Mouse (Mus musculus) lung, postnatal 0 days (tissue): ENCODE results near the gene Utp4. TPM values are rescaled to one million over a fixed set of nuclear protein-coding genes. Genes with fewer than 3 reads are reported as not detected.

Experiments used
- ATAC-seq: fragments of 200-750 bp; cut with Nextera tagmentation; 2 replicates; pipeline ENCODE4 v1.8.0; 2017; ENCODE audit warnings: moderate library complexity
- DNase-seq: peaks from one replicate; pipeline ENCODE4 v3.0.0-alpha.2; 2016; ENCODE audit warnings: low spot score
- H3K27ac ChIP-seq: fragments of 300-500 bp; sonication (generic); 2 replicates; pipeline ENCODE4 v1.5.1; 2014; ENCODE audit warnings: antibody characterized with exemption, mild to moderate bottlenecking, low read length, mixed read lengths
- H3K27me3 ChIP-seq: fragments of 300-500 bp; sonication (generic); replicated peaks from 2 replicates; pipeline ENCODE4 v1.6.1; 2014; ENCODE audit warnings: low read length, mixed read lengths; ENCODE audit not compliant: insufficient read depth
- H3K36me3 ChIP-seq: fragments of 300-500 bp; sonication (generic); 2 replicates; pipeline ENCODE4 v1.6.1; 2014; ENCODE audit warnings: low read length, mixed read lengths; ENCODE audit not compliant: insufficient read depth
- H3K4me1 ChIP-seq: fragments of 300-500 bp; sonication (generic); 2 replicates; pipeline ENCODE4 v1.6.1; 2014; ENCODE audit warnings: antibody characterized with exemption, low read depth, low read length, mixed read lengths; ENCODE audit not compliant: insufficient read depth
- H3K4me2 ChIP-seq: fragments of 300-500 bp; sonication (generic); replicated peaks from 2 replicates; pipeline ENCODE4 v1.6.1; 2014; ENCODE audit warnings: low read depth, mild to moderate bottlenecking, low read length, moderate library complexity, mixed read lengths
- H3K4me3 ChIP-seq: fragments of 300-500 bp; sonication (generic); 2 replicates; pipeline ENCODE4 v1.5.1; 2014; ENCODE audit warnings: low read depth, low read length
- H3K9ac ChIP-seq: fragments of 300-500 bp; sonication (generic); replicated peaks from 2 replicates; pipeline ENCODE4 v1.6.1; 2014; ENCODE audit warnings: low read depth, mild to moderate bottlenecking
- H3K9me3 ChIP-seq: fragments of 300-500 bp; sonication (generic); 2 replicates; pipeline ENCODE4 v1.6.1; 2016; ENCODE audit warnings: low read length, mixed read lengths
- CTCF ChIP-seq: IDR thresholded peaks from 2 replicates; pipeline ENCODE4 v1.5.1; 2016; ENCODE audit warnings: antibody characterized with exemption, mild to moderate bottlenecking
- EP300 ChIP-seq: IDR thresholded peaks from 2 replicates; pipeline ENCODE4 v1.6.1; 2016; ENCODE audit warnings: antibody characterized with exemption, mild to moderate bottlenecking, control low read depth
- WGBS: fragments of 180-500 bp; shearing (Covaris S2); extraction: QIAGEN DNeasy Blood & Tissue Kit; methylation state at CpG from one replicate; pipeline ENCODE4 v1.1.7; 2014; 5-methylcytosine and 5-hydroxymethylcytosine counted together
- polyA plus RNA-seq: library from polyadenylated mRNA; unstranded; fragments of >200 nt; fragmentation: Nextera tagmentation; extraction: Ambion mirVana; gene quantifications from 2 replicates; pipeline ENCODE4 v1.2.1, GENCODE M21; 2015

The Utp4 gene
- polyA plus RNA-seq, 1 experiment from 2014 or later = 26.7 TPM

GRCm38 (mm10) chr8:106934226-106934977 is 41.0 kb downstream of the Utp4 start:
- no peak for TF ChIP-seq CTCF
- TF ChIP-seq EP300 = no peak
- Histone ChIP-seq H3K4me2 (no peak overlapping the region), H3K9me3 (no peaks in the 10 kb centered on the region), H3K9ac (no peak overlapping the region), H3K4me3 (no peak overlapping the region), H3K36me3 (no peaks in the 10 kb centered on the region), H3K4me1 (peaks cover 16% of the 10 kb centered on the region; the same call in 1 of the 2 replicates), H3K27ac (no peak overlapping the region), H3K27me3 (no peaks in the 10 kb centered on the region)
- no peak for ATAC-seq
- no peak for DNase-seq
- WGBS = 85% methylated on average over 15 of the region's 16 CpGs

- H3K27me3 ChIP-seq = no peaks in the 10 kb centered on the region
- H3K27ac ChIP-seq = peak within 1 kb of the TSS; percentile 91
- H3K9me3 ChIP-seq = no peaks in the 10 kb centered on the region
- ATAC-seq = peak; percentile 91
- H3K4me1 ChIP-seq = peaks cover 16% of the 10 kb centered on the region; the same call in 1 of the 2 replicates
- WGBS = 0% methylated on average over 31 of the region's 41 CpGs
- DNase-seq = peak; percentile 94
- H3K36me3 ChIP-seq = no peaks in the 10 kb centered on the region
- H3K9ac ChIP-seq = peak within 1 kb of the TSS; percentile 75
- peak within 1 kb of the TSS; percentile 86 for H3K4me3 ChIP-seq
- no peak for TF ChIP-seq CTCF
- no peak for TF ChIP-seq EP300
- H3K4me2 ChIP-seq = peak within 1 kb of the TSS; percentile 90
Observed at GRCm38 (mm10) chr8:106935324-106935869, 42.0 kb downstream of the Utp4 start, which contains the start of gene Sntb2. Sntb2 (plus strand) TSS chr8:106935750.

DNA sequence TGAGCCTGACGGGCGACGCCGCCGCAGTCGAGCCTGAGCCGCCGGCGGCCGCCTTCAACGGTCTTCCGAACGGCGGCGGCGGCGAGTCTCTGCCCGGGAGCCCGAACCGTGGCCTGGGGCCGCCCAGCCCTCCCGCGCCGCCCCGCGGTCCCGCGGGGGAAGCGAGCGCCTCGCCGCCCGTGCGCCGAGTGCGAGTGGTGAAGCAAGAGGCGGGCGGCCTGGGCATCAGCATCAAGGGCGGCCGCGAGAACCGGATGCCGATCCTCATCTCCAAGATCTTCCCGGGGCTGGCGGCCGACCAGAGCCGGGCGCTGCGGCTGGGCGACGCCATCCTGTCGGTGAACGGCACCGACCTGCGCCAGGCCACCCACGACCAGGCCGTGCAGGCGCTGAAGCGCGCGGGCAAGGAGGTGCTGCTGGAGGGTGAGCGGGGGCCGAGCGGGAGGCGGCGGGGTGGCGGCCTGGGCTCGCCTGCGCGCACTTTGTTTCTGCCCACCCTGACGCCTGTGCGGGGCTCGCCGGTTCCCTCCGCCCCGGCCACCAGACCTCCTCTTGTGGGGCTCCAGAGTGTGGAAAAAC is 42.6 kb downstream of the Utp4 start:
- peak overlapping the region; percentile 75 for H3K9ac ChIP-seq
- peak overlapping the region; percentile 90 for H3K4me2 ChIP-seq
- DNase-seq = peak; percentile 64
- H3K27ac ChIP-seq = peak overlapping the region; percentile 91
- TF ChIP-seq EP300 (no peak), CTCF (no peak)
- ATAC-seq = peak; percentile 71
- H3K27me3 ChIP-seq = no peaks in the 10 kb centered on the region
- H3K36me3 ChIP-seq = no peaks in the 10 kb centered on the region
- peak overlapping the region; percentile 86 for H3K4me3 ChIP-seq
- H3K9me3 ChIP-seq = no peaks in the 10 kb centered on the region
- WGBS = 3% methylated on average over 46 of the region's 76 CpGs
- H3K4me1 ChIP-seq = peaks cover 16% of the 10 kb centered on the region; the same call in 1 of the 2 replicates

DNA sequence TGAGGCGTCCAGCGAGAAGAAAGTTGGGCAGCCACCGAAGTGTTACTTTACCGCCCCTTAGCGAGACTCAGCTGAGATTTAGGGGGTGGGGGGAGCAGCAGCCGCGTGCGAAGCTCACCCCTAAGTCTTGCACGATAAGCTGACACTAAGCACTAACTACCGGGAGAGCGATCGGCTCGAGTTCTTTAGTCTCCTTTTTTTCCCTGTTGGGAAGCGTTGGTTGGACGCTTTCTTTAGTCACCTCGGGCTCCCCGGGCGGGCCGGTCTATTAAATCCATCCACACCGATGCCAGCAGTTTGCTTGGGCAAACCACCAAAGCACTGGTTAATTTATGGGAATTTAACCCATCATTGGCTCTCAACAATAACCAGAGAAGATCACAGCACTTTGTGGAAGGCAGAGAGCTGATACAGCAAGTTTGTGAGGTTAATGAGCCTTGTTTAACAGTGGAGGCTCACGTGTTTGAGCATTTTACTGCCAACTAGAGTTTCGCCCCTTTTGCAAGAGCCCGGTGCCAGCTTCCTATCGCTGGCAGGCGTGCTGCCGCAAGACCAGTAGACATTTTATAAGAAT is 43.1 kb downstream of the Utp4 start:
- Histone ChIP-seq H3K27me3 (no peaks in the 10 kb centered on the region), H3K36me3 (no peaks in the 10 kb centered on the region), H3K27ac (peak overlapping the region; percentile 91), H3K4me2 (peak overlapping the region; percentile 90), H3K9ac (peak overlapping the region; percentile 75), H3K4me3 (peak overlapping the region; percentile 86), H3K9me3 (no peaks in the 10 kb centered on the region), H3K4me1 (peaks cover 16% of the 10 kb centered on the region; the same call in 1 of the 2 replicates)
- TF ChIP-seq EP300 = no peak
- TF ChIP-seq CTCF = no peak
- ATAC-seq = no peak
- under 1% methylated on average over 26 of the region's 26 CpGs for WGBS
- DNase-seq = peak; percentile 56

DNA sequence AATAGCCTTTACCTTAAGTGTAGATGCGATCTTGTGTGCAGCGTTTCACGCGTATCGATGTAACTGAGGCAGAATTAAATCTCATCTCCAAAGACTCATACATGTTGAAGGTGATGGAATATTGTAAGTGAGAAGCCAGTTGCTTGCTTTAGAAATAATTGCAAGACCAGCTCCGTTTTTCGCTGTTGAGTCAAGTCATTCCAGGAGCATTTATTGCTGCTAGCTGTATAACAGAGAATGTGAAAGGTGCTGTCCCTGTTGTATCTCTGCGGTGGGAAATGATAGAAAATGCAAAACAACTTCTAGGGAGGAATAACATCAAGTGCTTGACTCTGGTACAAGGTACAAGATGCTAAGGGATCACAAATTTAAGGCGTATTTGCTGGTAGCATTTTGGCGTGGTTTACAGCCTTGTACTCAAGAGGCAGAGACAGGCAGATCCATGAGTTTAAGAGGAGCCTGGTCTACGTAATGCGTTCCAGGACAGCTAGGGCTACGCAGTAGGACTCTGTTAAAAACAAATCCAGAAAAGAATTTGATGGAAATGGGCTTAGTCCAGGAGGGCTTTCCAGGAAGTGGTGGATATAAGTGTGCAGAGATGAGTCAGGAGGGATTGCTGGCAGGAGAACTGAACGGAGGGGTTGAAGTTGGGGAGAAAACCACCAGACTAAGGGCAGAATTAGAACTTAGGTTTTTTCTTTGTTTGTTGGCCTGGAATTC is 43.8 kb downstream of the Utp4 start:
- H3K9me3 ChIP-seq = no peaks in the 10 kb centered on the region
- ATAC-seq = no peak
- TF ChIP-seq EP300 (no peak), CTCF (no peak)
- peak; percentile 28 for DNase-seq
- peak overlapping the region; percentile 75; the same call in 1 of the 2 replicates for H3K9ac ChIP-seq
- H3K4me3 ChIP-seq = peak overlapping the region; percentile 86
- H3K27me3 ChIP-seq = no peaks in the 10 kb centered on the region
- WGBS = 27% methylated on average over 14 of the region's 14 CpGs
- no peak overlapping the region for H3K27ac ChIP-seq
- peak overlapping the region; percentile 90 for H3K4me2 ChIP-seq
- H3K36me3 ChIP-seq = no peaks in the 10 kb centered on the region
- H3K4me1 ChIP-seq = peaks cover 16% of the 10 kb centered on the region; the same call in 1 of the 2 replicates
